Mouse (Mus musculus): ENCODE data around the gene Galnt16.

The Galnt16 gene

GRCm38 (mm10) chr12:80517977-80518376 is at the start of gene Galnt16:
TSS of gene Galnt16 (plus strand) at chr12:80518277.
- DNase-seq (ENCODE audit: low spot score) = no peak

- no peak for DNase-seq (ENCODE audit: low spot score)
Observed at GRCm38 (mm10) chr12:80470206-80470605, 47.9 kb upstream of the Galnt16 start.

DNA sequence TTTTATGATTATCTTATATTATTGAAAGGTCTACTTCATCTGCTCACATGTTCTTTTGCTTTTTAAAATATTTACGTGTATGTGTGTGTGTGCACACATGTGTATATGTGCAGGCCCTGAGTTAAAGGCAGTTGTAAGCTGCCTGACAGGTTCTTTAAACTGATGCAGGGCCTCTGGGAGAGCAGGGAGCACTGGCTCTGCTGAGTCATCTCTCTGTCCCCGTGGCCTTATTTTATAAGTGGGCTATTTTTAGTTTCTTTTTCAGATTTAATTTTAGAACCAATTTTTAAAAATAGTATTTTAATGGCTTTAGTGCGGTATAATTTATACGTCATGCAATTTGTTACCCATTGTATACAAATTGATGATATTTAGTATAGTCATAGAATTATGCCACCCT is 46.2 kb upstream of the Galnt16 start:
- no peak for DNase-seq (ENCODE audit: low spot score)

- no peak for DNase-seq (ENCODE audit: low spot score)
Observed at GRCm38 (mm10) chr12:80473731-80474130, 44.3 kb upstream of the Galnt16 start.

- DNase-seq (ENCODE audit: low spot score) = no peak
Observed at GRCm38 (mm10) chr12:80479986-80480385, 38.1 kb upstream of the Galnt16 start.

GRCm38 (mm10) chr12:80483397-80483796 is 34.7 kb upstream of the Galnt16 start:
- DNase-seq (ENCODE audit: low spot score) = no peak

DNA sequence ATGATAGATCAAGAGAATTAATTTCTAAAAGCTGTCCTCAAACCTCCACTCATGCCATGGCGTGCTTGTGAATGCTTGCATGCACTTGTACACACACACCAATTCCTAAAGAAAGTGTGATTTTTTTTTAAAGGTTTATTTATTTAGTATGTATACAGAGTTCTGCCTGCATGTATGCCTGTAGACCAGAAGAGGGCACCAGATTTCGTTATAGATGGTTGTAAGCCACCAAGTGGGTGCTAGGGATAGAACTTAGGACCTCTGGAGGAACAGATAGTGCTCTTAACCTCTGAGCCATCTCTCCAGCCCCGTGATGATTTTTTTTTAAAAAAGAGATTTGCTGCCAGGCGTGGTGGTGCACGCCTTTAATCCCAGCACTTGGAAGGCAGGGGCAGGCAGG is 24.8 kb upstream of the Galnt16 start:
- DNase-seq (ENCODE audit: low spot score) = no peak

DNA sequence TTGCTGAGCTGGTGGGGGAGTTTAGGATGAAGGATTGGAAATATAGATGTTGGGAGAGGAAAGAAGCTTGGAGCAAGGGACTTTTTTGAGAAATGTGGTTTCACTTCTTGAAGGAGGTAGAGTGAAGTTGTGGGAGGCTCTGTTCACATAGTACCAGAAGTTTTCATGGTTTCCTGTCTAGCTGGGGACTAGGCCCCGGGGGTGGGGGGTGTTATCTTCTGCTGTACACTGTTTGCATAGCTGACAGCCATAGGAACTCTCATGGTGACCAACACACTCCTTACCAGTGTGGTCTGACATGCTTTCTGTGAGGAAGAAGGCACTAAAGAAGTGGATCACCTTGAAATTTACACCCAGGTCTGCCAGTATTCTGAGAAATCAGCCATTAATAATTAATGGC is 22.4 kb upstream of the Galnt16 start:
- DNase-seq (ENCODE audit: low spot score) = no peak

GRCm38 (mm10) chr12:80498356-80498755 is 19.7 kb upstream of the Galnt16 start:
- no peak for DNase-seq (ENCODE audit: low spot score)

- no peak for DNase-seq (ENCODE audit: low spot score)
Observed at GRCm38 (mm10) chr12:80500506-80500905, 17.6 kb upstream of the Galnt16 start.

DNA sequence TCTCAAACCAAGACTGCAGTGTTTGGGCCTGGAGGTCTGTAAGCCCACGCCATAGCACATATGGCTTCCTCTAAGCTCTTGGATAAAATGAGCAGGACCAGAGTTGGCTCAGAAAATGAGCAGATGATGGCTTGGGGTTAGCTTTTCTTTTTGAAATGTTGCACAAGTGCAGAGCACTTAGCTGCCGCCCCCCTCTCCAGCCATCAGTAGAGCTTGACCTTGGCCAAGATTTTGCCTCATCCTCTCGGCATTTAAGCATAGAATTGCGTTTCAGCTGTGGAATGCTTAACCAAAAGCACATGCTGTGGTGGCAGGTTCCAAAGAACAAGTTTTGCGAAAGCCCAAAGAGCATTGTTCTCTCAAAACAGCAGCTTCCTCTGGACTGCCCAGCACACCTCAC is 13.4 kb upstream of the Galnt16 start:
- DNase-seq (ENCODE audit: low spot score) = no peak

DNA sequence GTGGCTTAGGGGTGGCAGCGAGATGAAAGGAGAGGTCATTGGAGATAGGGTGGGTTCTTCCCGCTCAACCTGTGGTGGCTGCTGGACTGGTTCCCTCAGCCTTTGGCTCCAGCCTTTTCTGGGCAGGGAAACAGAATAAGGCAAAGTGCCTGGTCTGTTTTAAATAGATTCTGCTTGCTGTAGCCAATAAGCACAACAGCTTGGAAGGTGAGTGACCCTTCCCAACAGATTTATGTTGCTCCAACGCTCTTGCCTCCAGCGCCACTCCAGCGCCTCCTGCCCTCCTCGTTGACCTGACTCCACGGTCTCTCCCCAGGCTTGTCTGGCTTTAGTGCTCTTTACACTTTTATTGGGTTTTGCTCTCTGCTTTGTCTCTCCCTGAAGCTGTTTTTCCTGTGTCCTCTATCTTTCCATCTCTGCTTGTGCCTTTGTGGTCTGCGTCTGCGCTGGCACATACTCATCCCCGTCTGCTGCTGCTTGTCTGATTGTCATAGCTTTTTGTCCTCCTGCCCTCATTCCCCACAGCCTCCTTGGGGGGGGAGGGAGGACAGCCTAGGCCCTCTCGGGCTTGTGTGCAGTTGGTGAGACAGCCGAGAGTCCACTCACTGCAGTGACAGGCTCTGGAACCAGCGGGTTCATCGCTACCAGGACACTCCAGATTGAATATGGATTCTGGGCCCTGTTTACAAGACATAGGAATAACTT is 10.9 kb upstream of the Galnt16 start:
- no peak for DNase-seq (ENCODE audit: low spot score)

GRCm38 (mm10) chr12:80518393-80518756 is 298 bp downstream of the Galnt16 start:
- peak; percentile 58 for DNase-seq (ENCODE audit: low spot score)

- peak; percentile 55 for DNase-seq (ENCODE audit: low spot score)
Observed at GRCm38 (mm10) chr12:80518757-80519620, 912 bp downstream of the Galnt16 start.

GRCm38 (mm10) chr12:80519621-80520332 is 1.7 kb downstream of the Galnt16 start:
- DNase-seq (ENCODE audit: low spot score) = peak; percentile 74

- DNase-seq (ENCODE audit: low spot score) = no peak
Observed at GRCm38 (mm10) chr12:80522006-80522405, 3.9 kb downstream of the Galnt16 start.

- no peak for DNase-seq (ENCODE audit: low spot score)
Observed at GRCm38 (mm10) chr12:80524276-80524921, 6.3 kb downstream of the Galnt16 start.

GRCm38 (mm10) chr12:80525513-80525912 is 7.4 kb downstream of the Galnt16 start:
- DNase-seq (ENCODE audit: low spot score) = no peak

GRCm38 (mm10) chr12:80526511-80526910 is 8.4 kb downstream of the Galnt16 start:
- DNase-seq (ENCODE audit: low spot score) = no peak

GRCm38 (mm10) chr12:80527727-80528389 is 9.8 kb downstream of the Galnt16 start:
- no peak for DNase-seq (ENCODE audit: low spot score)

- DNase-seq (ENCODE audit: low spot score) = no peak
Observed at GRCm38 (mm10) chr12:80530052-80530451, 12.0 kb downstream of the Galnt16 start.

- DNase-seq (ENCODE audit: low spot score) = no peak
Observed at GRCm38 (mm10) chr12:80530630-80531029, 12.6 kb downstream of the Galnt16 start.

All from testis, postnatal 10 days (tissue).